Mouse (Mus musculus) inflammation-experienced regulatory T-cells (primary cell): Measurements from ENCODE around the gene Vmn1r20. TPM values are rescaled to one million over a fixed set of nuclear protein-coding genes. Genes with fewer than 3 reads are reported as not detected.

Experiments used
- polyA plus RNA-seq, 2 experiments: library from polyadenylated mRNA; unstranded; fragments of 100-300 nt; shearing (Covaris generic); gene quantifications; one replicate each; pipeline ENCODE4 v1.2.1; 2017

The Vmn1r20 gene
- not detected for polyA plus RNA-seq

GRCm38 (mm10) chr6:57428630-57429029 is at the start of gene Vmn1r20:
Vmn1r20 (plus strand) TSS chr6:57428930.

GRCm38 (mm10) chr6:57395683-57396082 is 33.0 kb upstream of the Vmn1r20 start, which contains the start of gene Vmn1r18:
Vmn1r18 (minus strand) TSS chr6:57395783.

GRCm38 (mm10) chr6:57403480-57403879 is 25.2 kb upstream of the Vmn1r20 start, which contains the start of gene Vmn1r19:
Vmn1r19 (plus strand) TSS chr6:57403780.

Other genes starting within 250 kb of the Vmn1r20 start
- gene Vmn1r13, start 225.6 kb upstream of the Vmn1r20 start, polyA plus RNA-seq: 1 to 10 TPM in 1 of 2 experiments, under 1 TPM in 1; 0.58 to 1.4 TPM
- gene Vmn1r14, start 197.2 kb upstream of the Vmn1r20 start, polyA plus RNA-seq: under 1 TPM in 1 of 2 experiments, not detected in 1; 0.02 TPM
- not detected for gene Vmn1r15, start 171.0 kb upstream of the Vmn1r20 start, polyA plus RNA-seq
- gene Vmn1r16, start 99.4 kb upstream of the Vmn1r20 start, polyA plus RNA-seq: under 1 TPM; 0.10 to 0.11 TPM
- gene Vmn1r17, start 65.2 kb upstream of the Vmn1r20 start, polyA plus RNA-seq: not detected
- gene Vmn1r18, start 33.1 kb upstream of the Vmn1r20 start, polyA plus RNA-seq: under 1 TPM; 0.01 to 0.20 TPM
- not detected for gene Vmn1r19, start 25.1 kb upstream of the Vmn1r20 start, polyA plus RNA-seq
- 10 to 100 TPM in 1 of 2 experiments, 1 to 10 TPM in 1; 8.2 to 11.9 TPM for gene Ppm1k, start 106.5 kb downstream of the Vmn1r20 start, polyA plus RNA-seq
- 10 to 100 TPM; 23.1 to 24.6 TPM for gene Herc6, start 152.1 kb downstream of the Vmn1r20 start, polyA plus RNA-seq